Mouse (Mus musculus) left cerebral cortex, adult 8-10 months (tissue): Measurements from ENCODE around the gene Rxrg. TPM values are rescaled to one million over a fixed set of nuclear protein-coding genes. Genes with fewer than 3 reads are reported as not detected.

Experiments
- DNase-seq, 2 experiments: peaks; one replicate each; pipeline ENCODE4 v3.0.0; 2022; ENCODE audit warnings: low spot score in 2 of 2
- total RNA-seq, 4 experiments: library from RNA; stranded (reverse); gene quantifications; 2 replicates each; pipeline ENCODE4 v1.2.4; 2022

The Rxrg gene
- 10 to 100 TPM; 22.6 to 28.4 (median 24.6) TPM for total RNA-seq

- peak in 1 of 2 experiments; percentile 59 for DNase-seq
Observed at GRCm38 (mm10) chr1:167598255-167599081, at the start of gene Rxrg. Rxrg (plus strand) TSS chr1:167598384.

- no peak for DNase-seq
Observed at GRCm38 (mm10) chr1:167549324-167549723, 48.9 kb upstream of the Rxrg start.

- peak in 1 of 2 experiments; percentile 41 for DNase-seq
Observed at GRCm38 (mm10) chr1:167551601-167552000, 46.6 kb upstream of the Rxrg start.

GRCm38 (mm10) chr1:167553959-167554526, 44.1 kb upstream of the Rxrg start:
- no peak for DNase-seq

DNA sequence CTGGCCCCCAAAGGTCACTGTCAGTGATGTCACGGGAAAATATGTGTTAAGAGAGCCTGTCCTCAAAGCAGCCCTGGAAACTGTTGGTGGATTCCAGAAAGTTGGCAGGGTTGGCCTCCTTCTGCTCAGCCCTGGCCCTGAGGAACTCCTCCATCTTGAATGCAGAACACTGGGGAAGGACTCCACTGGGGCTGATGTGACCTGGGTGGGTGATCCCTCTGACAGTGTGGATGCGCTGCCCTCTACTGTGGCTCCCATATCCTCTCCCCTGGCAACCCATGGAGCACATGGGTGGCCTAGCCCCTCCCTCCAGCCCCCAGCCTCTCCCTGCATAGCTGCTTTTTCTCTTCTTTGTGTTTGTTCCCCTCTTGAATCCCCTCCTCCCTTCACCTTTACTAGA, 31.6 kb upstream of the Rxrg start:
- no peak for DNase-seq

DNA sequence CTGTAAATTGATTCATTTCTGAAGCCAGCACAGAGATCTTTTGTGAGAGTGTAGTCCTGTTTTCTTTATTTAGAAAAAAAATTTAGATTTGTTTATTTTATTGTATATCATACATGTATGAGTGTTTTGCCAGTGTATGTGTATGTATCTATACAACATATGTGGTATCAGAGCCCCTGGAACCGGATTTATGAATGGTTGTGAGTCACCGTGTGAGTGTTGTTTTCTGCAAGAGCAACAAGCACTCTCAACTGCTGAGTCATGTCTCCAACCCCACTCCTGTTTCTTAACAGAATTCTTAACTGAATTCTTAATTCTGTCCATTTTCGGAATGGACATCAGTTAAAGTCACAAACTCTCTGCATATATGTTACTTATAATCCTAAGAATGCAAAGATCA, 19.1 kb upstream of the Rxrg start:
- DNase-seq: no peak

DNA sequence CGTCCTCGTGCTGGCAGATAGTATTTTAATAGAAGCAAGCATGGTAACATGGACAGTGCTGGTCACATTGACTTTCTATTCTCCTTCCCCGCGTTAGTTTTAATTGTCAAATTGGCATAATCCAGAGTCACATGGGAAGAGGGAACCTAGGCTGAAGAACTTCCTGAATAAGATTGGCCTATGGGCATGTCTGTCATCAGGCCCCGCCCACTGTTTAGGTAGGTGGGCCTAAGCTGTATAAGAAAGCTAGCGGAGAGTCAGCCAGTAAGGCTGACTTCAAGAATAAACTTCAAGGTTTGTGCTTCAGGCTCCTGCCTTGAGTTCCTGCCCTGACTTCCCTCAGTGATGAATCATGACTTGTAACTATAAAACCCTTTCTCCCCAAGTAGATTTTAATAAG, 15.0 kb upstream of the Rxrg start:
- no peak for DNase-seq

DNA sequence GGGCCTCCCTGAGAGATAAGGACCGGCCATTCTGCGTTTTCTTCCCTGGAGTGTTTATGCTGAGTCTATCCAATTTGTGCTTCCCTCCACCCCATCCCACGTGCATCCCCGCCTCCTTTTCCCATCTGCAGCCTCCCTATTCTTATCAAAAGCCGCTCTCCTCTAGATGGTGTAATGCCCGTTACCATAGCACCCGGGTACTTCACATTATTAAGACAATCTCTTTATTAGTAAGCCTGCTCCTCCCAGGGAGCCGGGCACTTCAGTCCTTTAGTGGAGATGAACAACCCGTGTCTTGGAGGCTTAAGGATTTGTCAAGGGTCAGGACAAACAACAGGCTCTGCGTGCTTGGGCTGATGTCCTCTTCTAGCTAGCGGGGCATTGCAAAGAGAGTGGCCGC, 14.3 kb upstream of the Rxrg start:
- DNase-seq: no peak

GRCm38 (mm10) chr1:167588747-167589558, 9.2 kb upstream of the Rxrg start:
- DNase-seq: no peak

GRCm38 (mm10) chr1:167592175-167592574, 6.0 kb upstream of the Rxrg start:
- no peak for DNase-seq

GRCm38 (mm10) chr1:167599211-167599735, 1.1 kb downstream of the Rxrg start:
- DNase-seq: no peak

- DNase-seq: peak; percentile 15 to 43
Observed at GRCm38 (mm10) chr1:167608201-167608741, 10.1 kb downstream of the Rxrg start.

DNA sequence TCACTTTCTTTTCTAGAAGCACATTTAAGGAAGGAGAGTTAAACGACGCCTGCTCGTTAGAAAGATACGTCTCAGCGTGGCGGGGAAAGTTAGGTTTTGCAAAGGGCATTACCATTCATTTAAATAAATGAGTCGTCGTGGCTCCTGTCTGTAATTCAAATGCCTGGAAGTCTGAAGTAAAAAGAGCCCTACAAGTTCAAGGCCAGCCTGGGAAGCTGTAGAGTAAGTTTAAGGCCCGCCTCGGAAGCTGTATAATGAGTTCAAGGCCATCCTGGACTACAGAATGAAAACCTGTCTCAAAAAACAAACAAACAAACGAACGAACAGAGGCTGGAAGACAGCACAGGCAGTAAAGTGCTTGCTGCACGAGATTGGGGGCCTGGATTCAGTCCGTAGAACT, 18.9 kb downstream of the Rxrg start:
- DNase-seq: no peak

- no peak for DNase-seq
Observed at GRCm38 (mm10) chr1:167617995-167618489, 19.9 kb downstream of the Rxrg start.

DNA sequence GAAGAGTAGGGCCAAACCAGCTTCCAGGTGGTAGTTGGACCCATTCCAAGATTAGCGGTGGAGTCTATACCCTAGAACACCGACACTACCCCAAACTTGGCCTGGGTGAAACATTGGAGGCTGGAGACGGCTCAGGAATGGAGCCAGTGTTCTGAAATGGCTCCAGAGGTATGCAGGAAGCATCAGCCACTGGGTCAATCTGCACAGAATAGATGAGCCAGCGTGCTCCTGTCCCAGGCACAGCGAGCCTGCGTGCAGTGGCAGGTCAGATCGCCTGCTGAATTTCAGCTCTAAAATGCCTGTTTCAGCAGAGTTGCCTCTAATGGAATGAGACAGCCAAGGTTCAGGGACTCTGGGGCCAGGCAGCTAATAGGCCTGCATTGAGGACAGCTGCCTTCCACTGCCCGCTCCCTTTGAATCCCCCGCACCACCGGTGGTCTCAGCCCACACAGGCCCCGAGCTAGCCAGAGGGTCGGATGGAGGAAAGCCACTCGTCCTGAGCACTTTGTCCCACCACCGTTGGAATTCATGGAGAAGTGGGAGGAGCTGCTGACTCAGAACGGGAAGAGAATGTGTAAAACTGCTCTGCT, 22.1 kb downstream of the Rxrg start:
- no peak for DNase-seq

GRCm38 (mm10) chr1:167625098-167625497, 26.9 kb downstream of the Rxrg start:
- no peak for DNase-seq

- no peak for DNase-seq
Observed at GRCm38 (mm10) chr1:167631765-167632164, 33.6 kb downstream of the Rxrg start.

DNA sequence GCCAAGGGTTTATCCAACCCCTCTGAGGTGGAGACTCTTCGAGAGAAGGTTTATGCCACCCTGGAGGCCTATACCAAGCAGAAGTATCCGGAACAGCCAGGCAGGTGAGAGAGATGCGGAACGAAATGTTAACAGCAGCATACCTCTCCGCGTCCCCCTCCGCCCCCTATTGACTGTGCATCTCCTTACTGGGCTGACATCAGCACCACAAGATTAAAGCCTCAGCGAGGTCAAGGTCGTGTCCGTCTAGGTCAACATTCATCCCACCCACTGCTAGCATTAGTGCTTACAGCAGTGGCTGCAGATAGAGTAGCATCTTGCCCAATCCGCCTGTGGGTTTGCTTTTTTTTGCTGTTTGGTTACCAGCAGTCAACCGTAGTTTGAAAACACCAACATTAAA, 37.5 kb downstream of the Rxrg start:
- no peak for DNase-seq

DNA sequence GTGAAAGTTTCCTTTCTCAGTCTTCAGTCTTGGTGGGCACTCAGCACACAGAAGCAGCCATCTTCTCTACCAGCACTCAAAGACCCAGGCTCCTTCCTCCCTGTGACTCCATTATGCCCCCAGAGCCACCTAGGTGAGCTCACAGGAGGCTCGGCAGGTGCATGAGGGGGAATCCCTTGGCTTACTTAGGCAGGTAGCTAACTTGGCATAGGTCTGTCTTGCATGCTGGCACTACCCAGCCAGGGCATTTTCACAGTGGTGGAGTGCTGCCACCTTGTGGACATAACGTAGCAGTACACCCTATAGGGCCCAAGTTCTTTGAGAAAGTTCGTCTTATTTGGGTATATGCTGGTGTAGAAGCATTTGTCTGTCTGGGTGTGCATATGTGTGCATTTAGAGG, 38.8 kb downstream of the Rxrg start:
- peak; percentile 27 to 59 for DNase-seq

- no peak for DNase-seq
Observed at GRCm38 (mm10) chr1:167638053-167638452, 39.9 kb downstream of the Rxrg start.

DNA sequence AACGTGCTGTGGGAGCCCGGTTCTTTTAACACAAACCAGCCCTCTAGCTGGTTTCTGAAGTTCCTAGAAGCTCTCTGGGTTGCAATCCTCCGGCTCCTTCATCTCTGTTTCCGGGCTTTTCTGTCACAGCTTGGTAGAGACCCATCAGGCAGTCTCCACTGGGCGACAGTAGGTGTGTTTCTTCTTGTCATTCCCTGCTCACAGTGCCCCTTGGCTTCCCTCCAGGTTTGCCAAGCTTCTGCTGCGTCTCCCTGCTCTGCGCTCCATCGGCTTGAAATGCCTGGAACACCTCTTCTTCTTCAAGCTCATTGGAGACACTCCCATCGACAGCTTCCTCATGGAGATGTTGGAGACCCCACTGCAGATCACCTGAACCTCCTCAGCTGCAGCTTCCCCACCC, 40.7 kb downstream of the Rxrg start:
- DNase-seq: no peak
